Mouse (Mus musculus) CH12.LX (cell line): ENCODE data around the gene Rassf5.

Source experiments
- BHLHE40 ChIP-seq: IDR thresholded peaks from 2 replicates; pipeline ENCODE4 v1.6.1; 2011; ENCODE audit warnings: mild to moderate bottlenecking, low read depth, low read length, improper control_type of control experiment
- CTCF ChIP-seq, 2 experiments: IDR thresholded peaks in 1 of 2; conservative IDR thresholded peaks in 1 of 2; 2 replicates each; pipeline ENCODE4 v1.5.1; 2011 to 2012; ENCODE audit warnings: low read depth in 2 of 2, low read length in 2 of 2, improper control_type of control experiment in 1 of 2, inconsistent platforms in 1 of 2, mild to moderate bottlenecking in 1 of 2, moderate library complexity in 1 of 2
- ELF1 ChIP-seq: IDR thresholded peaks from 2 replicates; pipeline ENCODE4 v1.6.1; 2014; ENCODE audit warnings: low read depth, mild to moderate bottlenecking, inconsistent platforms, low read length, improper control_type of control experiment
- ETS1 ChIP-seq: conservative IDR thresholded peaks from 2 replicates; pipeline ENCODE4 v1.6.1; 2012; ENCODE audit warnings: low read depth, mild to moderate bottlenecking, inconsistent platforms, low read length, improper control_type of control experiment, moderate library complexity
- MAX ChIP-seq: IDR thresholded peaks from 2 replicates; pipeline ENCODE4 v1.6.1; 2011; ENCODE audit warnings: low read length, improper control_type of control experiment
- MXI1 ChIP-seq: IDR thresholded peaks from 2 replicates; pipeline ENCODE4 v1.6.1; 2011; ENCODE audit warnings: mild to moderate bottlenecking, low read depth, low read length, improper control_type of control experiment
- NRF1 ChIP-seq: IDR thresholded peaks from 2 replicates; pipeline ENCODE4 v1.6.1; 2014; ENCODE audit warnings: low read depth, mild to moderate bottlenecking, inconsistent platforms, low read length, improper control_type of control experiment, moderate library complexity
- POLR2A ChIP-seq: IDR thresholded peaks from 2 replicates; pipeline ENCODE4 v1.6.1; 2011; ENCODE audit warnings: low read depth, mild to moderate bottlenecking, improper control_type of control experiment, low read length
- POLR2AphosphoS2 ChIP-seq: IDR thresholded peaks from 2 replicates; pipeline ENCODE4 v1.6.1; 2011; ENCODE audit warnings: low read depth, low read length, improper control_type of control experiment

- TF ChIP-seq ELF1 (no peak), POLR2A (no peak), CTCF (conservative IDR thresholded peaks at IDR 0.05 in 1 of 2, IDR thresholded peaks at IDR 0.05 in 1 of 2; ENCODE audit: low read depth in 2 of 2, low read length in 2 of 2) (peak in 1 of 2 experiments; percentile 37; a peak in 2 of 4 replicates), ETS1 (no peak), POLR2AphosphoS2 (no peak), NRF1 (no peak), MXI1 (no peak), BHLHE40 (no peak), MAX (no peak)
Measured at GRCm38 (mm10) chr1:131274725-131275539, 29.9 kb upstream of the Rassf5 start.
